Mouse (Mus musculus) stomach, postnatal 0 days (tissue): Measurements from ENCODE around the gene Msi2. TPM values are rescaled to one million over a fixed set of nuclear protein-coding genes. Genes with fewer than 3 reads are reported as not detected.
A peak's percentile ranks its signal among the peaks of the same experiment; 100 is the strongest.

Experiments used
- ATAC-seq: fragments of 200-750 bp; cut with Nextera tagmentation; 2 replicates; pipeline ENCODE4 v1.8.0; 2017; ENCODE audit not compliant: low FRiP score, low TSS enrichment
- DNase-seq: peaks from one replicate; pipeline ENCODE4 v3.0.0-alpha.2; 2016; ENCODE audit warnings: low spot score
- H3K27ac ChIP-seq: fragments of 300-500 bp; sonication (generic); replicated peaks from 2 replicates; pipeline ENCODE4 v1.5.1; 2014; ENCODE audit warnings: mild to moderate bottlenecking, control low read depth
- H3K27me3 ChIP-seq: fragments of 300-500 bp; sonication (generic); 2 replicates; pipeline ENCODE4 v1.6.1; 2014; ENCODE audit warnings: low read length; ENCODE audit not compliant: control insufficient read depth, insufficient read depth
- H3K36me3 ChIP-seq: fragments of 300-500 bp; sonication (generic); 2 replicates; pipeline ENCODE4 v1.6.1; 2014; ENCODE audit warnings: low read length, mixed read lengths; ENCODE audit not compliant: control insufficient read depth, insufficient read depth
- H3K4me1 ChIP-seq: fragments of 300-500 bp; sonication (generic); replicated peaks from 2 replicates; pipeline ENCODE4 v1.6.1; 2014; ENCODE audit warnings: antibody characterized with exemption; ENCODE audit not compliant: control insufficient read depth, insufficient read depth
- H3K4me2 ChIP-seq: fragments of 300-500 bp; sonication (generic); replicated peaks from 2 replicates; pipeline ENCODE4 v1.6.1; 2014; ENCODE audit warnings: low read depth, mild to moderate bottlenecking, control low read depth, moderate library complexity
- H3K4me3 ChIP-seq: fragments of 300-500 bp; sonication (generic); 2 replicates; pipeline ENCODE4 v1.5.1; 2014; ENCODE audit warnings: low read depth, low read length, control low read depth
- H3K9ac ChIP-seq: fragments of 300-500 bp; sonication (generic); 2 replicates; pipeline ENCODE4 v1.6.1; 2014; ENCODE audit warnings: mild to moderate bottlenecking, low read length, control low read depth, mixed read lengths
- H3K9me3 ChIP-seq: fragments of 300-500 bp; sonication (generic); 2 replicates; pipeline ENCODE4 v1.6.1; 2016; ENCODE audit warnings: low read length; ENCODE audit not compliant: control insufficient read depth
- CTCF ChIP-seq: IDR thresholded peaks from 2 replicates; pipeline ENCODE4 v1.5.1; 2016; ENCODE audit warnings: antibody characterized with exemption, low read depth, mild to moderate bottlenecking, moderate library complexity
- EP300 ChIP-seq: optimal IDR thresholded peaks from 2 replicates; pipeline ENCODE3; 2016; ENCODE audit warnings: antibody characterized with exemption
- WGBS: fragments of 180-500 bp; shearing (Covaris S2); extraction: QIAGEN DNeasy Blood & Tissue Kit; methylation state at CpG from one replicate; pipeline ENCODE4 v1.1.7; 2014; 5-methylcytosine and 5-hydroxymethylcytosine counted together
- polyA plus RNA-seq: library from polyadenylated mRNA; unstranded; fragments of >200 nt; fragmentation: Nextera tagmentation; extraction: Ambion mirVana; gene quantifications from 2 replicates; pipeline ENCODE4 v1.2.1, GENCODE M21; 2015

Msi2 gene
- polyA plus RNA-seq, 1 experiment from 2014 or later = 6.7 TPM

- H3K27ac ChIP-seq = no peak overlapping the region
- no peak overlapping the region for H3K9ac ChIP-seq
- H3K9me3 ChIP-seq = no peaks in the 10 kb centered on the region
- ATAC-seq = no peak
- no peaks in the 10 kb centered on the region for H3K36me3 ChIP-seq
- no peaks in the 10 kb centered on the region for H3K27me3 ChIP-seq
- H3K4me1 ChIP-seq = peaks cover 25% of the 10 kb centered on the region
- H3K4me2 ChIP-seq = no peak overlapping the region
- DNase-seq = no peak
- WGBS = 49% methylated on average over 10 of the region's 10 CpGs
- H3K4me3 ChIP-seq = no peak overlapping the region
- TF ChIP-seq EP300 (no peak), CTCF (peak; percentile 51)
Measured at GRCm38 (mm10) chr11:88559365-88559970, 158.8 kb downstream of the Msi2 start.

GRCm38 (mm10) chr11:88558731-88559130 is 159.6 kb downstream of the Msi2 start:
- Histone ChIP-seq H3K4me2 (no peak overlapping the region), H3K9me3 (no peaks in the 10 kb centered on the region), H3K27me3 (no peaks in the 10 kb centered on the region), H3K4me3 (no peak overlapping the region), H3K4me1 (peaks cover 25% of the 10 kb centered on the region), H3K36me3 (no peaks in the 10 kb centered on the region), H3K9ac (no peak overlapping the region), H3K27ac (no peak overlapping the region)
- TF ChIP-seq CTCF = no peak
- TF ChIP-seq EP300 = no peak
- DNase-seq (no peak), ATAC-seq (no peak)
- 69% methylated on average over 4 of the region's 4 CpGs for WGBS

- Histone ChIP-seq H3K4me1 (peaks cover 28% of the 10 kb centered on the region), H3K27me3 (no peaks in the 10 kb centered on the region), H3K9ac (no peak overlapping the region), H3K27ac (peak overlapping the region; percentile 61; the same call in 1 of the 2 replicates), H3K9me3 (no peaks in the 10 kb centered on the region), H3K4me3 (no peak overlapping the region), H3K36me3 (no peaks in the 10 kb centered on the region), H3K4me2 (no peak overlapping the region)
- DNase-seq (peak; percentile 44), ATAC-seq (peak; percentile 45)
- 35% methylated on average over 6 of the region's 6 CpGs for WGBS
- TF ChIP-seq EP300 = no peak
- TF ChIP-seq CTCF = no peak
Measured at GRCm38 (mm10) chr11:88557828-88558580, 160.3 kb downstream of the Msi2 start.

- WGBS = 28% methylated on average over 4 of the region's 4 CpGs
Measured at GRCm38 (mm10) chr11:88557116-88557768, 161.1 kb downstream of the Msi2 start.

GRCm38 (mm10) chr11:88555902-88556549 is 162.3 kb downstream of the Msi2 start:
- H3K9me3 ChIP-seq = no peaks in the 10 kb centered on the region
- peak; percentile 58 for DNase-seq
- TF ChIP-seq CTCF (no peak), EP300 (no peak)
- WGBS = 34% methylated on average over 6 of the region's 6 CpGs
- no peaks in the 10 kb centered on the region for H3K27me3 ChIP-seq
- no peaks in the 10 kb centered on the region for H3K36me3 ChIP-seq
- peak overlapping the region; percentile 78 for H3K27ac ChIP-seq
- 0 out of 2 replicates have a peak, but pooled peaks have one; percentile 24 for ATAC-seq
- no peak overlapping the region for H3K9ac ChIP-seq
- H3K4me1 ChIP-seq = peaks cover 26% of the 10 kb centered on the region
- no peak overlapping the region for H3K4me3 ChIP-seq
- H3K4me2 ChIP-seq = no peak overlapping the region

More at GRCm38 (mm10) chr11:88557116-88557768, 161.1 kb downstream of the Msi2 start:
- Histone ChIP-seq H3K4me2 (no peak overlapping the region), H3K9me3 (no peaks in the 10 kb centered on the region), H3K27me3 (no peaks in the 10 kb centered on the region), H3K36me3 (no peaks in the 10 kb centered on the region), H3K9ac (no peak overlapping the region), H3K4me3 (no peak overlapping the region), H3K4me1 (peaks cover 28% of the 10 kb centered on the region), H3K27ac (peak overlapping the region; percentile 61)
- DNase-seq = peak; percentile 35
- TF ChIP-seq CTCF = no peak
- TF ChIP-seq EP300 = no peak
- no peak for ATAC-seq
